Mouse (Mus musculus) neural tube, embryonic 11.5 days (tissue): ENCODE measurements around the gene Lin7b. TPM values are rescaled to one million over a fixed set of nuclear protein-coding genes. Genes with fewer than 3 reads are reported as not detected.

Experiments
- ATAC-seq: fragments of 200-750 bp; cut with Nextera tagmentation; 2 replicates; pipeline ENCODE4 v1.8.0; 2017; ENCODE audit warnings: moderate number of reproducible peaks, mild to moderate bottlenecking, moderate TSS enrichment, moderate library complexity; ENCODE audit not compliant: insufficient read depth, low FRiP score, low TSS enrichment
- DNase-seq: peaks from one replicate; pipeline ENCODE4 v3.0.0-alpha.2; 2015; ENCODE audit warnings: low spot score
- H3K27ac ChIP-seq: fragments of 300-500 bp; sonication (generic); 2 replicates; pipeline ENCODE4 v1.5.1; 2014; ENCODE audit warnings: low read depth, mild to moderate bottlenecking, low read length
- H3K27me3 ChIP-seq: fragments of 300-500 bp; sonication (generic); 2 replicates; pipeline ENCODE4 v1.6.1; 2014; ENCODE audit warnings: mild to moderate bottlenecking, low read length, mixed read lengths; ENCODE audit not compliant: control insufficient read depth, insufficient read depth
- H3K36me3 ChIP-seq: fragments of 300-500 bp; sonication (generic); 2 replicates; pipeline ENCODE4 v1.6.1; 2014; ENCODE audit warnings: mild to moderate bottlenecking, low read length, moderate library complexity, mixed read lengths; ENCODE audit not compliant: control insufficient read depth, insufficient read depth
- H3K4me1 ChIP-seq: fragments of 300-500 bp; sonication (generic); 2 replicates; pipeline ENCODE4 v1.6.1; 2014; ENCODE audit warnings: low read length, mixed read lengths; ENCODE audit not compliant: control insufficient read depth, insufficient read depth
- H3K4me2 ChIP-seq: fragments of 300-500 bp; sonication (generic); 2 replicates; pipeline ENCODE4 v1.6.1; 2014; ENCODE audit warnings: low read depth, mild to moderate bottlenecking, moderate library complexity
- H3K4me3 ChIP-seq: fragments of 300-500 bp; sonication (generic); 2 replicates; pipeline ENCODE4 v1.5.1; 2014; ENCODE audit warnings: low read depth, low read length
- H3K9ac ChIP-seq: fragments of 300-500 bp; sonication (generic); 2 replicates; pipeline ENCODE4 v1.6.1; 2014; ENCODE audit warnings: mild to moderate bottlenecking, low read length
- H3K9me3 ChIP-seq: fragments of 300-500 bp; sonication (generic); 2 replicates; pipeline ENCODE4 v1.6.1; 2016; ENCODE audit warnings: low read length; ENCODE audit not compliant: control insufficient read depth
- WGBS: fragments of 180-500 bp; shearing (Covaris S2); extraction: QIAGEN DNeasy Blood & Tissue Kit; methylation state at CpG from one replicate; pipeline ENCODE4 v1.1.7; 2014; 5-methylcytosine and 5-hydroxymethylcytosine counted together
- polyA plus RNA-seq: library from polyadenylated mRNA; unstranded; fragments of >200 nt; fragmentation: Nextera tagmentation; extraction: Ambion mirVana; gene quantifications from 2 replicates; pipeline ENCODE4 v1.2.1, GENCODE M21; 2014

The Lin7b gene
- polyA plus RNA-seq, 1 experiment from 2014 or later = 3.4 TPM

DNA sequence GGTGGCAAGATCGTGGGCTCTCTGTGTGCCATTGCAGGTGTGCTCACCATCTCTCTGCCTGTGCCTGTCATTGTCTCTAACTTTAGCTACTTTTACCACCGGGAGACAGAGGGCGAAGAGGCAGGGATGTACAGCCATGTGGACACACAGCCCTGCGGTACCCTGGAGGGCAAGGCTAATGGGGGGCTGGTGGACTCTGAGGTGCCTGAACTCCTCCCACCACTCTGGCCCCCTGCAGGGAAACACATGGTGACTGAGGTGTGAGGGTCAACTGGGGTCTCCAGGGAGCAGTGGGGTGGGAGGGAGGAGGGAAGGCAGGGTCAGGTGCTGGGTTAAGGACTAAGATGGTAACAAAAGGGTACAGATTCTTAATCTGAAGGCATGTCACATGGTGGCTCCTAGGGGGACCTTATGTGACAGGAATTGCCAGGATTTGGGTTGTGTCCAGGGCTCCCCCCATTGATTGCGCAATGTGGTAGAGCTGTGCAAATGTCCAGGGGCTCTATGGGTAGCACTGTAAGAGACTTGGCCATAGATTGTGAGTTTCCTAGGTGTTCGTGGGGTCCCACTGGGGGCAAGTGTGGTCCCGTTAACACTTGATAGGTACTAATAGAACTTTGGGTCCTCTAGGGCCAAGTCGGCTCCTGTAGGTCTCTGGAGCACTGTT is 39.2 kb upstream of the Lin7b start:
- 92% methylated on average over 8 of the region's 8 CpGs for WGBS
- Histone ChIP-seq H3K27ac (no peak overlapping the region), H3K4me1 (no peaks in the 10 kb centered on the region), H3K4me2 (no peak overlapping the region), H3K27me3 (peaks cover 95% of the 10 kb centered on the region), H3K36me3 (no peaks in the 10 kb centered on the region), H3K9me3 (no peaks in the 10 kb centered on the region), H3K9ac (no peak overlapping the region), H3K4me3 (no peak overlapping the region)
- no peak for DNase-seq
- no peak for ATAC-seq

DNA sequence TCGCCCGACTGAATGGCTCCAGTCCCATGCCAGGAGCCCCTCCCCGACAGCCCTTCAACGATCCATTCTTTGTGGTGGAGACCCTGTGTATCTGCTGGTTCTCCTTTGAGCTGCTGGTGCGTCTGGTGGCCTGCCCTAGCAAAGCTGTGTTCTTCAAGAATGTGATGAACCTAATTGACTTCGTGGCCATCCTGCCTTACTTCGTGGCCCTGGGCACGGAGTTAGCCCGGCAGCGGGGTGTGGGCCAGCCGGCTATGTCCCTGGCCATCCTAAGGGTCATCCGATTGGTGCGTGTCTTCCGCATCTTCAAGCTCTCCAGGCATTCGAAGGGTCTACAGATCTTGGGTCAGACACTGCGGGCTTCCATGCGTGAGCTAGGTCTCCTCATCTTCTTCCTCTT is 38.6 kb upstream of the Lin7b start:
- H3K36me3 ChIP-seq = no peaks in the 10 kb centered on the region
- no peak overlapping the region for H3K4me2 ChIP-seq
- DNase-seq = no peak
- no peak overlapping the region for H3K27ac ChIP-seq
- no peaks in the 10 kb centered on the region for H3K4me1 ChIP-seq
- no peak overlapping the region for H3K9ac ChIP-seq
- 89% methylated on average over 17 of the region's 17 CpGs for WGBS
- peaks cover 88% of the 10 kb centered on the region for H3K27me3 ChIP-seq
- H3K9me3 ChIP-seq = no peaks in the 10 kb centered on the region
- ATAC-seq = no peak
- no peak overlapping the region for H3K4me3 ChIP-seq

DNA sequence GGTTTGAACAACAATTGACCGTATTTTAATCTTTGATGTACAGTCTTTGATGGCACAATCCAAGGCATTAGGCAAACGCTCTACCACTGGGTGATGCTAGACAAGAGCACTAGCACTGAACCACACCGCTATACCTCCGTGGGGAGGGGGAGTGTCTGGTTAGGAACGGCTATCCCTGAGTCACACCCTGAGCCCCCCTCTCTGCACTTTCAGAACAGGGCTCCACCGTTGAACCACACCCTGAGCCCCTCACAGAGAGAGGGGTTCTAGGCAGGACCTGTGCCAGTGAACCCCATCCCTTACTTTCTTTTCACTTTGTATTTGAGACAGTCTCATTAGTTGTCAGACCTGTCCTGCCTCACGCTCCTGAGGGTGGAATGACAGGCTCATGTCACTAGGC is 38.0 kb upstream of the Lin7b start:
- H3K36me3 ChIP-seq = no peaks in the 10 kb centered on the region
- no peaks in the 10 kb centered on the region for H3K9me3 ChIP-seq
- H3K27me3 ChIP-seq = peaks cover 82% of the 10 kb centered on the region
- ATAC-seq (no peak), DNase-seq (no peak)
- 72% methylated on average over 7 of the region's 7 CpGs for WGBS
- no peak overlapping the region for H3K4me3 ChIP-seq
- no peak overlapping the region for H3K27ac ChIP-seq
- no peaks in the 10 kb centered on the region for H3K4me1 ChIP-seq
- no peak overlapping the region for H3K4me2 ChIP-seq
- no peak overlapping the region for H3K9ac ChIP-seq

DNA sequence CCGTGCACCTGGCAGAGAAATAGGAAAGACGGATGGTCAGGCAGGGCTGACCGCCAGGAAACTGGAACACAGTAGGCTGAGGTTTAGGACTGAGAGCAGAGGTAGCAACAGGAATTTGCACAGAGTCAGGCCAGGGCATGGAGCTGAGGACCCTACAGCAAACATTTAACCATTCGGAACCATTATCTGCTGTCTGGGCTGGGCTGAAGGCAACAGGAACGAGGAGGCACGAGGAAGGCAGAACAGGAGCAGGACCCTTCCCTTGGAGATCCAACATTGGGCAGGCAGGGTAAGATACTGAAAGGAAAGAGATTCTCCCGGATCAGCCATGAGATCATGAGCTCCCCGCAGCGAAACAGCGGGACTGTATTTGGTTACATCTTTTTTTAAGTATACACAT is 37.5 kb upstream of the Lin7b start:
- ATAC-seq = no peak
- no peak for DNase-seq

DNA sequence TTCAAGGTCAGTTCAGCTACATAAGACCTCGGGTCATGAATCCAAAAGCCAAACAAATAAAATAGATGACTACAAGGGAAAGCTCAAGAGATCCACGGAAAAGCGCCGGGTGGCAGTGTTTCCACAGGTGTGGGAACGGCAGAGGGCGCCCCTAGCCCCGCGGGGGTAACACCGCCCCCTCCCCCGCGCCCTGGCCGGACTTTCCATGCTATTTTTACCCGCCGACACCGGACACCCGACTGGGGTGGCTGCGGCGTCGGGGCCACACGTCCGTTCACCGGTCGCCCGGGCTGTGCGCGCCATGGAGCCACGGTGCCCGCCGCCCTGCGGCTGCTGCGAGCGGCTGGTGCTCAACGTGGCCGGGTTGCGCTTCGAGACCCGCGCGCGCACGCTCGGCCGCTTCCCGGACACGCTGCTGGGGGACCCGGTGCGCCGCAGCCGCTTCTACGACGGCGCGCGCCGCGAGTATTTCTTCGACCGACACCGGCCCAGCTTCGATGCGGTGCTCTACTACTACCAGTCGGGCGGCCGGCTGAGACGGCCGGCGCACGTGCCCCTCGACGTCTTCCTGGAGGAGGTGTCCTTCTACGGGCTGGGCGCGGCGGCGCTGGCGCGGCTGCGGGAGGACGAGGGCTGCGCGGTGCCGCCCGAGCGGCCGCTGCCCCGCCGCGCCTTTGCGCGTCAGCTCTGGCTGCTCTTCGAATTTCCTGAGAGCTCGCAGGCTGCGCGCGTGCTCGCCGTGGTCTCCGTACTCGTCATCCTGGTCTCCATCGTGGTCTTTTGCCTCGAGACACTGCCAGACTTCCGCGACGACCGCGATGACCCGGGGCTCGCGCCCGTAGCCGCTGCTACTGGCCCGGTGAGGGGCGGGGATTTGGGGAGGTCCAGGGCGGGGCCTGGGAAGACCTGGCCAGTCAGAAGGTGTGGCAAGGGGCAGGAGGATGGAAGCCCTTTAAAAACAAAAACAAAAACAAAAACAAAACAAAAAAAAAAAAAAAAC is 36.1 kb upstream of the Lin7b start:
- Histone ChIP-seq H3K27me3 (peaks cover 63% of the 10 kb centered on the region), H3K4me2 (peak overlapping the region; percentile 32), H3K9me3 (no peaks in the 10 kb centered on the region), H3K27ac (no peak overlapping the region), H3K4me1 (no peaks in the 10 kb centered on the region), H3K36me3 (no peaks in the 10 kb centered on the region), H3K4me3 (peak overlapping the region; percentile 30), H3K9ac (no peak overlapping the region)
- 2% methylated on average over 114 of the region's 114 CpGs for WGBS
- ATAC-seq (no peak), DNase-seq (no peak)

More for the DNA sequence above, 37.5 kb upstream of the Lin7b start:
- no peak overlapping the region for H3K4me2 ChIP-seq
- H3K9me3 ChIP-seq = no peaks in the 10 kb centered on the region
- 85% methylated on average over 10 of the region's 10 CpGs for WGBS
- no peak overlapping the region for H3K9ac ChIP-seq
- no peak overlapping the region for H3K27ac ChIP-seq
- no peaks in the 10 kb centered on the region for H3K36me3 ChIP-seq
- no peak overlapping the region for H3K4me3 ChIP-seq
- H3K4me1 ChIP-seq = no peaks in the 10 kb centered on the region
- peaks cover 77% of the 10 kb centered on the region for H3K27me3 ChIP-seq

DNA sequence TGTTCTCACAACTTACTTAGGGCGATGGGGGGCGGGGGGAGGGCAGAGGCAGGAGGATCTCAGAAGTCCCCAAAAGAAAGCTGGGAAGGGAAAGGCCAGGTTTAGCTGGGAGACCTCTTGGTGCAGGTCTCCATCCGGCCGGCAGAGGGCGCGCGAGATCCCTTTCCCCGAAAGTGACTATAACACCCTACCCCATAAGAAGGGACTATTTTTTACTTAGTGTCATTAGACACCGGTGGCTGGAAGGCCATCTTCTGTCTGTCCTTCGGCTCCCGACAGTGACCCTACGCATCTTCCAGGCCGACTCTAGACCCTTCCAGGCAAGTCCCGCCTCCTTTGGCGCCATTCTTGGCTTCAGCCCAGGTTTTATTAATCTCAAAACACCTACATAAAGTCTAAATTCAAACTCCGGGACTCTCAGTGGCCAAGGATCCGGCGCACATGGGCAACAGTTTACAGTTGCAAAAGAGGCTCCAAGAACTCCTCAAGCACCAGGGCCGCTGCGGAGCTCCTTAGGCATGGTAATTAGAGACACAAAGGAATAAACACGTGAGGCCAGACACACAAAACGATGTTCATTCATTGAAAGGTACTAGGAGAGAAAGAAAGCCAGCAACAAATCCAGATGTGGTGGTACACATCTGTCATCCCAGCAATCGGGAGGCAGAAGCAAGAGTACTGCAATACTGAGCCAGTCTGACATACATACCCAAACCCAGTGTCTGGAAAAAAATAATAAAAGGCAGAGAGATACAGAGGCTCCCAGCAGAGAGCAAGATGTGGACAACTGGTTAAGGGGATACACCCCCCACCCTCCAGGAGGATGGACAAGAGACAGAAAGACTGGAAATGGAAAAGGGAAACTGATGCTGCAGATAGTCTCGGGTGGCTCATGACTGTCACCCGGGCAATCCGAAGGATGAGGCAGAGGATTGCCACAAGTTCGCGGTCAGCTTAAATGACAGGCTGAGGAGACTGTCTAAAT is 35.0 kb upstream of the Lin7b start, which contains the start of gene Kcna7:
TSS of gene Kcna7 (plus strand) at position 563 of the 985 bp plus-strand sequence.
- Histone ChIP-seq H3K27me3 (peaks cover 54% of the 10 kb centered on the region), H3K9ac (no peak within 1 kb of the TSS), H3K36me3 (no peaks in the 10 kb centered on the region), H3K4me3 (peak within 1 kb of the TSS; percentile 30), H3K9me3 (no peaks in the 10 kb centered on the region), H3K27ac (no peak within 1 kb of the TSS), H3K4me2 (peak within 1 kb of the TSS; percentile 32), H3K4me1 (no peaks in the 10 kb centered on the region)
- DNase-seq (peak; percentile 63), ATAC-seq (peak; percentile 38; the same call in 1 of the 2 replicates)
- WGBS = 14% methylated on average over 28 of the region's 28 CpGs

DNA sequence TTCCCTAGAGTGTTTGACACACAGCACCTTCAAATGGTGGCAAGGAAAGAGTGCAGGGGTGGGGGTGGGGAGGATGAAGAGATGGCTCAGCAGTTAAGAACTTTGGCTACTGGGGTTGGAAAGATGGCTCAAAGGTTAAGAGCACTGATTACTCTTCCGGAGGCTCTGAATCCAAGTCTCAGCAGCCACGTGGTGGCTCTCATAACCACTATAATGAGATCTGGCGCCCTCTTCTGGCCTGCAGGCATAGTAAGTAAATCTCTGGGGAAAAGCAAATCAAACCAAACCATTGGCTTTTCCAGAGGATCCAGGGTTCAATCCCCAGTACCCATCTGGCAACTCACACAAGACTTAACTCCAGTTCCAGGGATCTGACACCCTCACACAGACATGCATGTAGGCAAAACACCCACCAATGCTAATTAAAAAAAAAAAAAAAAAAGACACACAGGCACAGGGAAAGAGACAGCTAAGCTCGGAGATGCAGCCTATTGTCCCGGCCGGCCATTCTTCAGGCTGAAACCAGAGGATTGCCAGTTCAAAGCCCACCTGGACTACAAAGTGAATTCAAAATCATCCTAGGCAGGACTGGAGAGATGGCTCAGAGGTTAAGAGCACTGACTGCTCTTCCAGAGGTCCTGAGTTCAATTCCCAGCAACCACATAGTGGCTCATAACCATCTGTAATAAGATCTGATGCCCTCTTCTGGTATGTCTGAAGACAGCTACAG is 33.3 kb upstream of the Lin7b start:
- 50% methylated on average over 6 of the region's 6 CpGs for WGBS

More for the DNA sequence above, 33.3 kb upstream of the Lin7b start:
- Histone ChIP-seq H3K4me3 (no peak overlapping the region), H3K4me2 (no peak overlapping the region), H3K9me3 (no peaks in the 10 kb centered on the region), H3K36me3 (no peaks in the 10 kb centered on the region), H3K27me3 (peaks cover 37% of the 10 kb centered on the region), H3K27ac (no peak overlapping the region), H3K9ac (no peak overlapping the region), H3K4me1 (no peaks in the 10 kb centered on the region)
- DNase-seq (peak; percentile 69), ATAC-seq (no peak)
